Mouse (Mus musculus) heart, adult 2 months (tissue): ENCODE measurements around the gene Rpl18a.

Experiments used
- CTCF ChIP-seq: fragments of 200-600 bp; IDR thresholded peaks from 2 replicates; pipeline ENCODE4 v1.8.1; 2022; ENCODE audit warnings: antibody characterized with exemption, mild to moderate bottlenecking, moderate library complexity
- EP300 ChIP-seq: fragments of 200-500 bp; IDR thresholded peaks from 2 replicates; pipeline ENCODE4 v1.6.1; 2011; ENCODE audit warnings: low read depth, low read length, control low read depth; ENCODE audit not compliant: insufficient read depth
- POLR2A ChIP-seq: fragments of 200-500 bp; IDR thresholded peaks from 2 replicates; pipeline ENCODE4 v1.6.1; 2011; ENCODE audit warnings: mild to moderate bottlenecking, low read depth, low read length, control low read depth; ENCODE audit not compliant: insufficient read depth

DNA sequence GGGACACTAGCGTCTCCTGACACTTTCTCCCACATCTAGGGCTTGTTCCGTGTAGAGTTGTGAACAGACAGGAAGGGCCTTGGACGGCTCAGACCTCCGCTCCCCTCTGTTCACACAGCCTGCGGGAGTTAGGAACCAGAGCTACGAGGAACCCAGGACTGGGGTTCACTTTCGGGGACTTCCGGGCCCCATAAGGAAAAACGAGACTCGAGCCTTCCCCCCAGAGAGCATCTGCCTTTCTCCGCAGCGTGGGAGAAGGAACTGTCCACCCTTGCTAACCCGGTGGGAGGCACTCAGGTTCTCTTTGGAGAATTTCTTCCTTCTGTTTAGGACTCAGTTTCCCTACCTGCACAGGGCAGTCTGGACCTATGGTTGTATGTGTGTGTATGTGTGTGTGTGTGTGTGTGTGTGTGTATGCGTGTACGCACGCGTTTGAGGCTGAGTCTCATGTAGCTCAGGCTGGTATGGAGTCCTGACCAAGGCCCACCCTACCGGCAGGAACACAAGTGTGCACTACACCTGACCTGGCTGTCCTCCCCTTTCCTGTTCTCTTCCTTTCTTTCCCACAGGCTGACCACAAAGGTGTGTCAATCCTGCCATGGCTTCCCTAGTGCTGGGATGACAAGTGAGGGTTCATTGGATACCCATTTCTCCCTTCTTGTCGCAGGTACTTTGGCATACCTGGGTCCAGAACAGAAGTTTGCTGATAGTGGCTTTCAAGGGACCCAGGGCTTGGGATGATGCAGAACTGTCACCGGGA, 4.1 kb downstream of the Rpl18a start:
- TF ChIP-seq CTCF (no peak), POLR2A (no peak; the same call in 1 of the 2 replicates), EP300 (no peak)
